In the genomic region with DNA sequence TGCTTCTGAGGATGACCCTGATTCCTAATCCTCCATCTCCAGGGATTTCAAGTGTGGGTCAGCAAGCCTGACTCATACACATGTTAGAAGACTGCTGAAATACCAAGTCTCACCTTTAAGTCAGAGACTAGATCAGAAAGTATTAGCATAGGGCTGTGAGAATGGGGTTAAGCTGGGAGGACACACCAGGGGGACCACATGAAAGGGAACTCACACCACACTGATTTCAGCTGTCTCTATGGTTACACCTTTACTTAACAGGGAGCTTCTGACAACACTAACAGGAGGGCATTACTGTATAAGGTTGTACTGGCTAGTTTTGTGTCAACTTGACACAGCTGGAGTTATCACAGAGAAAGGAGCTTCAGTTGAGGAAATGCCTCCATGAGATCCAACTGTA, we compare ENCODE assay signal across 24 mouse cellular contexts.
"Had no signal": no experiment of that assay in that cellular context is flagged by ENCODE, and none has a peak within 500 bp of the region (broad histone marks: within the 10 kb centered on the region; RNA-seq: fewer than 3 reads in every experiment).

No protein-coding gene starts in this region.

- H3K9me3 ChIP-seq: kidney, embryonic 15.5 days; limb, embryonic 12.5 days; limb, embryonic 15.5 days; neural tube, embryonic 13.5 days had no signal

- H3K27ac ChIP-seq: kidney, embryonic 15.5 days; left cerebral cortex, adult 2 months; limb, embryonic 12.5 days; limb, embryonic 15.5 days; liver, embryonic 14.5 days; macrophage; neural tube, embryonic 13.5 days; stomach, postnatal 0 days had no signal

- H3K27me3 ChIP-seq: kidney, embryonic 15.5 days; limb, embryonic 12.5 days; limb, embryonic 15.5 days; neural tube, embryonic 13.5 days had no signal

- H3K4me2 ChIP-seq: kidney, embryonic 15.5 days; limb, embryonic 12.5 days; limb, embryonic 15.5 days; liver, embryonic 11.5 days; lung, embryonic 14.5 days; neural tube, embryonic 13.5 days had no signal

- H3K4me3 ChIP-seq: kidney, embryonic 15.5 days; left cerebral cortex, adult 2 months; limb, embryonic 12.5 days; limb, embryonic 15.5 days; neural tube, embryonic 13.5 days had no signal

- DNase-seq: kidney, adult 2 months; kidney, postnatal 10 days; kidney, postnatal 36 days; layer of hippocampus, postnatal 36 days; left cerebral cortex, postnatal 4 days; liver, postnatal 0 days; lung, embryonic 14.5 days; midbrain, embryonic 14.5 days; right cerebral cortex, adult 18-20 months; right cerebral cortex, postnatal 14 days; right cerebral cortex, postnatal 4 days; thymus, adult 2 months; thymus, postnatal 14 days; thymus, postnatal 4 days had no signal

- H3K9ac ChIP-seq: kidney, embryonic 15.5 days; limb, embryonic 12.5 days; limb, embryonic 15.5 days; liver, embryonic 14.5 days; liver, postnatal 0 days; lung, embryonic 14.5 days; neural tube, embryonic 13.5 days had no signal

- H3K36me3 ChIP-seq: kidney, embryonic 15.5 days; limb, embryonic 12.5 days; limb, embryonic 15.5 days; neural tube, embryonic 13.5 days had no signal

- ATAC-seq: liver, postnatal 0 days; lung, postnatal 0 days had no signal
